Mouse (Mus musculus) G1E-ER4 (cell line): ENCODE results near the gene Ccm2. TPM values are rescaled to one million over a fixed set of nuclear protein-coding genes. Genes with fewer than 3 reads are reported as not detected.

Source experiments
- GATA1 ChIP-seq: IDR thresholded peaks from one replicate; pipeline ENCODE4 v1.8.0; 2012; ENCODE audit warnings: low read length, inconsistent platforms
- polyA plus RNA-seq: library from polyadenylated mRNA; stranded (reverse); fragments of >175 nt; gene quantifications from 2 replicates; pipeline ENCODE4 v1.2.3, GENCODE M21; 2012

The Ccm2 gene
- polyA plus RNA-seq, 1 experiment, result 44.2 TPM

- no peak for TF ChIP-seq GATA1
Measured at GRCm38 (mm10) chr11:6525241-6525640, 21.4 kb upstream of the Ccm2 start.

- TF ChIP-seq GATA1, result no peak
Measured at GRCm38 (mm10) chr11:6527256-6528185, 19.2 kb upstream of the Ccm2 start.

- TF ChIP-seq GATA1, result no peak
Measured at GRCm38 (mm10) chr11:6528186-6529006, 18.3 kb upstream of the Ccm2 start.

GRCm38 (mm10) chr11:6529961-6530360 is 16.7 kb upstream of the Ccm2 start:
- TF ChIP-seq GATA1, result no peak

GRCm38 (mm10) chr11:6530746-6531145 is 15.9 kb upstream of the Ccm2 start:
- no peak for TF ChIP-seq GATA1

GRCm38 (mm10) chr11:6544683-6545082 is 2.0 kb upstream of the Ccm2 start:
- TF ChIP-seq GATA1, result no peak

- TF ChIP-seq GATA1, result no peak
Measured at GRCm38 (mm10) chr11:6545186-6545856, 1.4 kb upstream of the Ccm2 start.

- TF ChIP-seq GATA1, result no peak
Measured at GRCm38 (mm10) chr11:6545857-6546192, 862 bp upstream of the Ccm2 start.

GRCm38 (mm10) chr11:6547037-6547680 is 472 bp downstream of the Ccm2 start:
- TF ChIP-seq GATA1, result no peak

- no peak for TF ChIP-seq GATA1
Measured at GRCm38 (mm10) chr11:6547696-6548325, 1.1 kb downstream of the Ccm2 start.

GRCm38 (mm10) chr11:6549770-6550169 is 3.1 kb downstream of the Ccm2 start:
- TF ChIP-seq GATA1, result no peak

- no peak for TF ChIP-seq GATA1
Measured at GRCm38 (mm10) chr11:6550201-6550600, 3.5 kb downstream of the Ccm2 start.

GRCm38 (mm10) chr11:6558234-6558633 is 11.5 kb downstream of the Ccm2 start:
- TF ChIP-seq GATA1, result no peak

GRCm38 (mm10) chr11:6559996-6560395 is 13.3 kb downstream of the Ccm2 start:
- no peak for TF ChIP-seq GATA1
